Mouse (Mus musculus): ENCODE results near the gene Zdhhc14. TPM values are rescaled to one million over a fixed set of nuclear protein-coding genes. Genes with fewer than 3 reads are reported as not detected.

Gene Zdhhc14
- total RNA-seq, 1 experiment from 2014 or later: 0.57 TPM

DNA sequence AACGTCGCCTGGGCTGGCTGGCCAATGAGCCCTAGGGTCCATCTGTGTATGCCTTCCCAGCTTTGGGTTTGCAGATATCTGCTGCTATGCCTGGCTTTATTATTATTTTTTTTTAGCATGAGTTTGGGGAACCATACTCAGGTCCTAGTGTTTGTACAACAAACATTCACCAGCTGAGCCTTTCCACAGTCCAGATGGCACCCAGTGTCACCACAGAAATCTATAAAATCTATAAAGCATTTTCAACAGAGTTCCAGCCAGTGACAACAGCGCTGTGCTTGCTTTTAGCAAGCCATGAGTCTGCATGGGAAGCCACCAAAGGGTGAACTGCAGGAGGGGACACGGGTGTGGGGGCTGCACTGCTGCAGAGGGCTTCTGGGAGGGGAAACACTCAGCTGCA, 257.9 kb downstream of the Zdhhc14 start:
- no peak for ATAC-seq (replicated peaks; ENCODE audit: insufficient number of reproducible peaks, low FRiP score, low TSS enrichment, poor library complexity, severe bottlenecking)

DNA sequence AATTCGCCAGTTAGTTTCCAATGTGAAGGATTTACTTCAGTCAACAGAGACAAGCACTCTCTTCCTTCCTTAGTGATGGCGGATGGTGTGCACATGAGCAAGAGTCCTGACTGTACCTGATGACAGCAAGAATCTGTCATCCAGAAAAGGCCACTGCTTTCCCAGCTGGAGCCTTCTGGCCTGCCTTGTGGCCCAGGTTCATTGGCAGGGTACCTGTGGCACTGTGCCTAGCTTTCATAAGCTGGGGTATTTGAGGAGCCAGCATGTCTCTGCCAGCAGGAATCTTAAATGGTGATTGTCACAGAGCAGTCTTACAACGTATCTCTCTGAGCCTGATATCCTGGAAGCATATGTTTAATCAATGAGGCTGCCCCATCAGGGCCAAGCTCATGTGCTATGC, 258.7 kb downstream of the Zdhhc14 start:
- no peak for ATAC-seq (replicated peaks; ENCODE audit: insufficient number of reproducible peaks, low FRiP score, low TSS enrichment, poor library complexity, severe bottlenecking)

DNA sequence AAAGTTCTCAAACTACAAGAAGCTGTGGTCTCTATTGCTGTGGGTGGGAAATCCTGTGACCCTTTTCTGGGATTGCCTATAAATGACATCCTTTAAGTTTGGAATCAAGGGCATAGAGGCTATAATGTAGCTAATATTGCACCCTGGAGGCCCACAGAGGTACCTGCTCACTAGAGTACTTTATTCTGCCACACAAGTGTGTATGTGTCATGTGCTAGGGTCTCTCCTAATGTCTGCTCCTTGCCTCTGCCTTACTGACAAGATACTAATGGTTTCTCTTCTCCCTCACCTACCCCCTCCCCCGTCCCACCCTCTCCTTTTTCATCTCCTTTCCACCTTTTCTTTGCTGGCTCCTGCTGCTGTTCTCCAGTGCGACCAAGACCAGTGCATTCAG, 260.0 kb downstream of the Zdhhc14 start:
- no peak for ATAC-seq (replicated peaks; ENCODE audit: insufficient number of reproducible peaks, low FRiP score, low TSS enrichment, poor library complexity, severe bottlenecking)

DNA sequence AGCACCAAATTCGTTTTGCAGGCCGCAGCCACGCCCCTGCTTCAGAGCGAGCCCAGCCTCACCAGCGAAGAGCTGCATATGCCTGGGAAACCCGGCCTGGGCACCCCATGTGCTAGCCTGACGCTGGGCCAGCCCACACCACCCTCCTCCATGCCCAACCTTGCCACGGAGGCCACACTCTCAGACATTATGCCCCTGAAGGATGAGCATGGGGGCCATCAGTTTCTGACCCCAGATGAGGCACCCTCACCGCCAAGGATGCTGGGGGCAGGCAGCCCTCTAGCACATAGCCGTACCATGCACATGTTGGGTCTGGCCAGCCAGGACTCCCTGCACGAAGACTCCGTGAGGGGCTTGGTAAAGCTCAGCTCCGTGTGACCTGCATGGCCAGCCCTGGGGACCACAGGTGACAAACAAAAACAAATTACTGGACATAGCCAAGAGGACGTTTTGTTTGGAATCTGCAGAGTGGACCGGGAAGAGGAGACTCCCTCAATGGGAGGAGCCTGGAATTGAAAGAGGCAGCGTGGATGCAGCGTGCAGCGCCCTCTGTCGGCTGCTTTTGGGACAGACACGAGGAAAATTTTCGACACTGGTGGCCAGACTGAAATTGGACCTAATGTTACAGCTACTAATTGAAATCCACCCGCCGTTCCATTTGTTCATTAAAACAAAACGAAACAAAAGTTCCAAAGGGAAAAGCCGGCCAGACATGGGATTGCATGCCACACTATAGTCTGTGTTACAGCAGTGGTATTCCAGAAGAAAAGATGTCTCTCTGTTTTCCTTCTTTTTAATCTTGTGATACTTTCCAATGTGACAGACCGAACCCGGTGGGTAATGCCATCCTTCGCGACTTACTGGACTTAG, 260.6 kb downstream of the Zdhhc14 start:
- no peak for ATAC-seq (replicated peaks; ENCODE audit: insufficient number of reproducible peaks, low FRiP score, low TSS enrichment, poor library complexity, severe bottlenecking)

DNA sequence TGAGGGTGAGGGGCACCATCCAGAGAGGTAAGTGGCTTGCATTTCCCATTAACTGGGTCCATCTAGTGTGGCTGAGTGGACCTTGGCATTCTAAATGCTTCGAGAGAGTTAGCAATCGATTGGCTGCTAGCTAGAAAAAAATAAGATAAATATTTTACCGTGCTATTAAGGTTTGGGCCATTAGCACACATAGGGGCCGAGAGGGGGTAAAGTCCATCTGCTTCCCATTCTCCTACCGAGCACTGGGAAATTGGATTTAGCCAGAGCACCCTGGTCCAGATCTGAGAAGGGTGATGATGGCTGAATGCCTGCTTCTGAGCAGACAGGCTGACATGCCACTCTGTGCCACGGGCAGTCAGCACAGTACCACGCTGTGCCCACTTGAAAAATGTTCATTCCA, 263.1 kb downstream of the Zdhhc14 start:
- ATAC-seq (replicated peaks; ENCODE audit: insufficient number of reproducible peaks, low FRiP score, low TSS enrichment, poor library complexity, severe bottlenecking): no peak

DNA sequence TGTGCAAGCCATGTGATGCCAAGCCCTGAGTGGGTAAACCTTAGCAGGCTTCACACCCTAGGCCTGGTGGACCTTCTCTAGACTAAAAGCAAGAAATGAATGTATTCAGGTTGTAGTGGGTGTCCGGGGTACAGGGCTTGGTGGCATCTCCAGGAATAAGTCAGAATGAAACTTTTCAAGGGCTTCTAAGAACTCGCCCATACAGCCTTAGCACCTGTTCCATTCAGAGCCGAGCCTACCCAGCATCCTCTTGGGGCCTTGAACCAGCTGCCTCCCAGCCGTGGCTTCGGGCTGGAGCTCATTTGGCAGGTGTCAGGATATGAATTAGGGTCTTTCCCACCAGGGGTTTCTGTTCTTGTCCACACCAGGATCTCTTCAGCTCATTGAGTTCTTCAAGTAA, 263.7 kb downstream of the Zdhhc14 start:
- no peak for ATAC-seq (replicated peaks; ENCODE audit: insufficient number of reproducible peaks, low FRiP score, low TSS enrichment, poor library complexity, severe bottlenecking)

DNA sequence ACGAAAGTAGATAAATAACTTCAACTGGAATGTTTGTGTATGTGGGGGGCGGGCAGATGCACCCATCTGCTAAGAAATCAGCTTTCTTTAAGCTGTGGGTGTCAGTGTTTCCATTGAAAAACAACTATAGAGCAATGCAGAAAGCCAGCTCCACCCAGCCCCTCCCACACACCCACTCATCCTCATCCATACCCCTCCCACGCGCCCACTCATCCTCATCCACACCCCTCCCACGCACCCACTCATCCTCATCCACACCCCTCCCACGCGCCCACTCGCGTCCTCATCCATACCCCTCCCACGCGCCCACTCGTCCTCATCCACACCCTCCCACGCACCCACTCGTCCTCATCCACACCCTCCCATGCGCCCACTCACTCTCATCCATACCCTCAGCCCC, 264.5 kb downstream of the Zdhhc14 start:
- no peak for ATAC-seq (replicated peaks; ENCODE audit: insufficient number of reproducible peaks, low FRiP score, low TSS enrichment, poor library complexity, severe bottlenecking)

DNA sequence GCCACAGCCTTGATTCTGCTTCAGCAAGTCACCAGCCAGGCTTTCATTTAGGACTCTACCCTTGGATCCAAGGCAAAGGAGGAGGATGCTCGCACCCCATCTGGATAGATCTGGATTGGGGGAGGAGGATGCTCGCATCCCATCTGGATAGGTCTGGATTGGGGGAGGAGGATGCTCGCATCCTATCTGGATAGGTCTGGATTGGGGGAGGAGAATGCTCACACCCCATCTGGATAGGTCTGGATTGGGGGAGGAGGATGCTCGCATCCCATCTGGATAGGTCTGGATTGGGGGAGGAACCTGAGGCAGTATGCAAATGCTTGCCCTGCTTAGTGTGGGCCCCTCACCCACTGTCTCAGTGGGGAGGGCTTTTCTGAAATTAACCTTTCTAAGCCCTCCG, 271.4 kb downstream of the Zdhhc14 start:
- 0 out of 2 replicates have a peak, but pooled peaks have one; percentile 40 for ATAC-seq (replicated peaks; ENCODE audit: insufficient number of reproducible peaks, low FRiP score, low TSS enrichment, poor library complexity, severe bottlenecking)

DNA sequence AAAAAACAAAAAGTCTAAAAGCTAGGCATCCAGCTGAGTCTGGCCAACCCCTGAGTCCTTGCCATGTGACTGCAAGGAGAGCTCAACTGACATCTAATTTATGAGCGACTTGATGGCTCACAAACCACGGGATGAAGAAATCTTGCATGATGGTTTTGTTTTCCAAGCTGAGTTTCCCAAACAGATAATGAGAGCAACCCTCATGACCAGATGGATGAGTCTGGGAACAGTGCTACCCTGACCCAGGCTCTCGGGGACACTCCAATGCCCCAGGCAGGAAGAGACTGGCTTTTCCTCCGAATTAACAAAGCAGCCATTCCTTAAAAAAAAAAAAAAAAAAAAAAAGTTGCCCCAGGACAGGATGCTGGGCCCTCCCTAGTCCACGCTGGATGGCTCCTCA, 271.9 kb downstream of the Zdhhc14 start:
- ATAC-seq (replicated peaks; ENCODE audit: insufficient number of reproducible peaks, low FRiP score, low TSS enrichment, poor library complexity, severe bottlenecking): no peak

DNA sequence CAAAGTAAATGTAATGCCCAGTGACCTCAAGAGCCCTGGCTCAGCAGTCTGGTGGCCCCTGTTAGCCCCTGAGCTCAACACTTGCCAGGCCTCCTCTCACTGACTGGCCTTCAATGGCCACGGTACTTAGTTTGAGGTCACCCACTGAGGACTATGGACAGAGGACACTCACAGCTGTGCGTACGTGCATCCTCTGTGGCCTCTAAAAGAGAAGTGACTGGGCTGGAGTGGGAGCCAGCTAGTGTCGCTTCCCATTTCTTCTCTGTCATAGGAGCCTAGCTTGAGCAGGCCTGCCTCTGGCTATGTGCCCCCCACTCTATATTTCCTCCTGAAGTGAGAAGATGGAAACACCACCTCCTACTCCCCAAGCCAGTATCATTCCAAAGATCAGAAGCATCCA, 273.4 kb downstream of the Zdhhc14 start:
- no peak for ATAC-seq (replicated peaks; ENCODE audit: insufficient number of reproducible peaks, low FRiP score, low TSS enrichment, poor library complexity, severe bottlenecking)

DNA sequence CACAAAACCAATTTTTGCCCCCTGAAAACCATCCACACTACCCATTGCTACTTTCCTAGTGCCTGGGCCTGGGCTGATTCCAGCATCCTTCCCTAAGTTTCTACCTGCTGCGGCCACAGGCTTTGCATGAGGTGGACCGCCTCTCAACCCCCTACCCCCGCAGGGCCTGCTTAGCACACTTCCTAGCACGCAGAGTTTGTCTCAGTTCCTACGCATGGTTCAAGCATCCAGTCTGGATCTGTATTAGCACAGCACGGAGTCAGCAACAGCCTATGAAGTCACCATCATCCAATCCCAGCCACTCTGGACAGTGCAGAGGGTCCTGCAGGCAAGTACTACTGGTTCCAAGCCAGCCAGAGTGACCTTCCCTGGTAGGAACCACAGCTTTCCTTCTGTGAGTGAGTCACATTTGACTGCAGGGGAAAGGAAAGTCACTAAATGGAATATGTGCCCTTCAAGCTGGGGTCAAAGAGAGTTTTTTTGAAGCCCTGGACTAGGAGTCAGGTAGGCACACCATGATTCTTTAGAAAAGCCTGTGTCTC, 275.9 kb downstream of the Zdhhc14 start:
- ATAC-seq (replicated peaks; ENCODE audit: insufficient number of reproducible peaks, low FRiP score, low TSS enrichment, poor library complexity, severe bottlenecking): no peak

DNA sequence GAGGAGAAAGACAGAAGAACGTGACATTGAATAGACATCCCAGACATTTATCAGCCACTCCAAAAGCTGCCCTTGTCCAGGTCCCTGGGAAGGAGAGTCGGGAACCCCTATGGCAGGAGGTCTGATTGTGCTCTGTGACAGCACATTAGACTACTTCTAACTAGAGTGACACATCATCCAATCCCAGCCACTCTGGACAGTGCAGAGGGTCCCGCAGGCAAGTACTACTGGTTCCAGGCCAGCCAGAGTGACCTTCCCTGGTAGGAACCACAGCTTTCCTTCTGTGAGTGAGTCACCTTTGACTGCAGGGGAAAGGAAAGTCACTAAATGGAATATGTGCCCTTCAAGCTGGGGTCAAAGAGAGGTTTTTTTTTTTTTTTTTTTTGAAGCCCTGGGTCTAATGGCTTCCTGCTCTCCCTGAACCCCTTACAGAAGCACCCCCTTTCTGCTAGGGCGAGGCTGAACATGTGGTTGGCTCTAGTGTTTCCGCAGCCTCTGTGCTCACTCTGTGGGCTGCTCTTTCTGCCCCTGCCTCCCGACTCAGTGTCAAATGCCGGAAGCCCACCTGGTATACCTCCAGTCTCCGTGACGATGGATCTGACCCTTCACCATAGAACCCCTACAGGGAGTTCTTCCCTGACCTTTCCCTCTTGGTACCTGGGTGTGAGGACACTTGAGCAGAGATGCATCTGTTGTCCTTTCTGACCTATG, 276.6 kb downstream of the Zdhhc14 start:
- ATAC-seq (replicated peaks; ENCODE audit: insufficient number of reproducible peaks, low FRiP score, low TSS enrichment, poor library complexity, severe bottlenecking): no peak

DNA sequence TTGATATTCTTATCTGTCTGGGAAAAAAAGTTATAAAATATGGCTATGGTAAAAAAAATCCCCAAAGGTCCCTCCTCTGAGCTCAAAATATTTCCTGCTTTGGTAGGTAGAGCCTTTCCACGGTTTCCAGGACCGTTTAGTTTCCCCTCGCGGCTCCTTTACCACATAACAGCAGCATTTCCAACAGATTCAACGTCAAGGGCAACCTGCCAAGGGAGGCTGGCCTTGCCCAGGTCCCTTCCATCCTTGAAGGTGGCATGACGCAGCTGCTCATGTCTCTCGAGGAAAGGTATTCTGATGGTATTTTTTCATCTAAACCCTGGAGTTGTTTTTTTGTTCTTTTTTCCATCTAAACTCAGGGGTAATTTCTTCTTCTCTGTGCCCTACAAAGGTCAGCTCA, 277.4 kb downstream of the Zdhhc14 start:
- ATAC-seq (replicated peaks; ENCODE audit: insufficient number of reproducible peaks, low FRiP score, low TSS enrichment, poor library complexity, severe bottlenecking): no peak

DNA sequence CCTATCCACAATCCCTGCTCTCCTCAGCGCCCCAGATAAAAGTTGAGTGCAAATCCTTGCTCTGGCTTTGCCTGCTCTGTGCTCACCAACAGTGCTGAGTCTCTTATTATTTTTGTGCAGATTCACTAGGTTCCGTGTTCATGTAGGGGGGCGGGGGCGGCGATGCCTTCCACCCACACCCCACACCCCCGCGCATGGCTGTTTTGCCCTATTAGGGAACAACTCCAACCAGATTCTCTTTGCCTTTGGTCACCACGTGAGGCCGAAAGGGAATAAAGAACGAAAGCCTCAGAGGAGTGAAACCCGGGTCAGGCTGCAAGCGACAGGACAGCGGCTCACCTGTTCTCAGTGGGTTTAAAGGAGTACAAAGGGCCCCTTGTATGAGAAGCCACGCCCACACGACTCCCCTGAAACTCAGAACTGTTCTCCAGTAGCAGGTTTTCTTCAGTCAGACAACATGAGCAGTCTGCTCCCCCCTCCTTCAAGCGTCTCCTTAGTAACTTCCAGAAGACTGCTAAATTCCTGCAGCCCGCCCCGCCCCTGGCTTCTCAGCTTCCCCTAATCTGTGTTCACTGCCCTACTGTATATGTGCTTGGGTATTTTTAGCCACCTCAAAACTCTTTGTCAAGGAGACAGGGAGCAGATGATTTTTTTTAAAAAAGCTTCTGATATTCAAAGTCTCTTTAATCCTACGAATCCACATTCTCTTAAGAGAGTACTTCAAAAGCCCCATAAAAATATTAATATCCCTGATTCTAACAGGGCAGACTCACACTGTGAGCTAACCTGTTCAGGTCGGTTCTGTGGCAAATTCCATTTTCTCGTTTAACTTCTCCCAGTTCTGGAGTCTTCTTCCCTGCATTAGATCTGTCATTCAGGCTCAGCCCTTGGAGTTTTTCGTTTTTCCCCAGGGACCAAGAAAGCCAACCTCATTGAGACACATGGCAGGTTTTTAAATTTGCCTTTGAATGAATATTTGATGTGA, 278.2 kb downstream of the Zdhhc14 start:
- ATAC-seq (replicated peaks; ENCODE audit: insufficient number of reproducible peaks, low FRiP score, low TSS enrichment, poor library complexity, severe bottlenecking): peak; percentile 59; the same call in 1 of the 2 replicates

DNA sequence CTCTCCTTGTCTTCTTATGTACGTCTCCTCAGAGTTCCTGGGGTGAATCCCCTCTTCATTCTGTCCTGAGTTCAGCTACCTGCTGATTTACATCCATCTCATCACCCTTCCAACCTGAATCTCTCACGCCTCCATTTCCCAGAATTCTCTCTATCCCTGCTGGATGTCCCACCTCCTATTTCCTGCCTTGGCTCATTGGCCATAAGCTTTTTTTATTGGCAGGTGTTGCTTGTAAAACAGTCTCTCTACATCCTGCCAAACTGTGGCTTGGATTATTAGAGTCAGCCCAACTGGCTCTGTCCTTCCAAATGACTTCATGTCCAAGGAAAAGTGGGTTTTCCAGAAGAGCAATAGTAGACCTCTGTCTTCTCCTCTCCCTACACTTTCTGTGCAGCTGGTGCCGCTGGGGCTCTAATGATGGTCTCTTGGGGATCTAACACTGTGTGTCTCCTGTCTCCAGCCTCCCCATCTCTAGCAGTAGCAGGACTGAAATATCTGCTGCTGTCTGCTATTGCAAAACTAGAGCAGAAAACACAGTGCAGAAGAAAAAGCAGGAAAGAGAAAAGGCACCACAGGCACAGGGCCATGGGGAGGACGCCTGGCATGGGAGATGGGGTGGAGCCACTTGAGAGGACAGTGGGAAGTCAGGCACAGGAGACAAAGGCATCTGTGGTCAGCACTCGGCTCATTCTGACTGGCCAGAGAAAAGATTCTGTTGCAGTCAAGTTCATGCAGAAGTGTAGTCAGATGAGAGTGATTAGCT, 288.0 kb downstream of the Zdhhc14 start:
- ATAC-seq (replicated peaks; ENCODE audit: insufficient number of reproducible peaks, low FRiP score, low TSS enrichment, poor library complexity, severe bottlenecking): no peak

DNA sequence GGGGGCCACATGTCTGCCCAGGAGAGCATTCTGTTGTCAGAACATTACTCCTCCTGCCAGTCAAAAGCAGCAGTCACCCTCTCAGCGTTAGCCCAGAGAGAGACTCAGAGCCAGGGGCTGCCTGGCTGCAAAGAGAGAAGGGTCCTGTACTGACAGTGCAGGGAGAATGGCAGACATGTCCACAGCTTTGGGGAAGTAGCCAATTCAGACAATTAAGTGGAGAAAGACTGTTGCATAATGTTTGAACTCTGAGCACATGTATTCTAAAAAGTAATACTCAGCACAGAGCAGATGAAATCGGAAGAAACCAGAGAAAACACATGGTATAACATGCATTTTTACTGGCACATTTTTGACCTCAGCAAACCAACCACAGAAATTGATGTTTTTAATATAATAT, 292.9 kb downstream of the Zdhhc14 start:
- peak; percentile 35; the same call in 1 of the 2 replicates for ATAC-seq (replicated peaks; ENCODE audit: insufficient number of reproducible peaks, low FRiP score, low TSS enrichment, poor library complexity, severe bottlenecking)

DNA sequence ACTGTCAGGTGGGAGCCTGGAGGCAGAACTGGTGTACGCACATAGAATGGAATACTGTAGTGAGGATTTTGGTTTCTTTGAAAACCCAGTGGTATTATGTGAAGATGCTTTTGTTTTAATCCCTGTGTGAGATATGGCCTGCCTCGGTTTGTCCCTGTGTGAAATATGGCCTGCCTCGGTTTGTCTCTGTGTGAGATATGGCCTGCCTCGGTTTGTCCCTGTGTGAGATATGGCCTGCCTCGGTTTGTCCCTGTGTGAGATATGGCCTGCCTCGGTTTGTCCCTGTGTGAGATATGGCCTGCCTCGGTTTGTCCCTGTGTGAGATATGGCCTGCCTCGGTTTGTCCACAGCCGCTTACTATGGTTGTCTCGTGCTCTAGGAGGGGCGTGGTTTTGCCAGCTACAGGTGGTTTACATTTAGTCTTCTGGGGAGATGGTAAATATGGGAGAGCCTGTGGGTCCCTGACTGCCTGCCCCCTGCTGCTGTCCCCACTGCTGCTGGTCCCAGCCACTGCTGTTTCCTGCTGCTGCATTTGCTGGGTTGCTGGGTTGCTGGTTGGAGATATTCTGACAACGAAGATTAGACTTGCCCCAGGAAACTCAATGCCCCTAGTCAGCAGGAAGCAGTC, 299.9 kb downstream of the Zdhhc14 start:
- ATAC-seq (replicated peaks; ENCODE audit: insufficient number of reproducible peaks, low FRiP score, low TSS enrichment, poor library complexity, severe bottlenecking): no peak

DNA sequence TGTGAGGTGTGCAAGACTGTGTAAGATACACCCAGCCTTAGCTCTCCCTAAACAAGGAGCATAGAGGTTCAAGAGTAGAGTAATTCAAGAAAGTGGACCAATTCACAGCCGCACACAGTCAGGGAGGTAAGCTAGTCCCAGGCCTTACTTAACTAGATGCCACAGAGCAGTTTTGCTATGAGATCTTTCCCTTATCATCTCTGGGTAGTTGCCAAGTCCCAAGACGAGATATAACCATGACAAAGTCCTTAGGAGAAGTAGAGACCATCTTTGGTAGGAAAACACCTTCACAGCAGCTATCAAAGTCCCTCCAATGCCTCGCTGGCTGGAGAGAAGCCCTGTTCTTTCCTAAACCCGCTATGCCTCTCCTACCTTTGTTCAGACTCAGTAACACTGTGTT, 301.2 kb downstream of the Zdhhc14 start:
- no peak for ATAC-seq (replicated peaks; ENCODE audit: insufficient number of reproducible peaks, low FRiP score, low TSS enrichment, poor library complexity, severe bottlenecking)

Measured in monocyte, adult 5-6 weeks (primary cell).